Mouse (Mus musculus): Measurements from ENCODE around the gene Dock1.
A peak's percentile ranks its signal among the peaks of the same experiment; 100 is the strongest.

The Dock1 gene

GRCm38 (mm10) chr7:134751496-134751895, 81.0 kb downstream of the Dock1 start:
- no peak for DNase-seq (ENCODE audit: low spot score in 2 of 2)

DNA sequence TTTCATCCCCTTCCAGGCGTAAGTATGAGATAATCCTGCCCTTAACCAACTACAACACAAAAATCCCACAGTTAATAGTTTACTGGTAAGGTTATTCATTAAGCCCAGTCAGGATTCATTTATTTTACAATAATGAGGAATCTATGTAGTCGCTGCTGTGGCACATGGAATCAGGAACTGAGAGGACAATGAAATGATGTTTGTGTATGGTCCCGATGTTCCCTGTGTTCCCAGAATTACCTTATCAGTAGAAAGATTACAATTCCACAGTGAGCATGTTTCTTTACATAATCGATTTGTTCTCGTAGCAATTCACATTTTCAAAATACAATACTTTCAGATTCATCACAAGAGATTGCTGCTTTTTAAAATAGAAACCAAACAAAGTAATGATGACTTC, 83.0 kb downstream of the Dock1 start:
- DNase-seq (ENCODE audit: low spot score in 2 of 2) = no peak

DNA sequence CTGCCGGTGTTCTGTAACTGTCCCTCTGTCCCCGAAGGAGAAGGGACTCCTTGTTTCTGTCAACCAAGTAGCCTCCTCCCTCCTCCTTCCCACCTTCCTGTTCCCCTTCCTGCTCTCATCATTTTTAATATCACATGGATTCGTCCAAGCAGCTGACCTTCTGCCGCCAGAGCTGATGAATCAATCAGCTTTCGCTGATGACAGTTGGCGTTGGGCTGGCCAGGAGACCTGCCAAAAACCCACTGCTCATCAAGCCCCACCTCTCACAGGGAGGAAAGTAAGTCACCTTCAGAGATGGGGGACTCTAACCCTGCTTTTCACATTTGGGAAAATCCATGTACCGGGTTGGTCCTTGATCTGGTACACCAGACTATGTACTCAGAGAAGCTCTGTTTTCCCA, 87.2 kb downstream of the Dock1 start:
- no peak for DNase-seq (ENCODE audit: low spot score in 2 of 2)

GRCm38 (mm10) chr7:134761799-134762198, 91.3 kb downstream of the Dock1 start:
- no peak for DNase-seq (ENCODE audit: low spot score in 2 of 2)

- DNase-seq (ENCODE audit: low spot score in 2 of 2) = no peak
These were observed 94.7 kb downstream of the Dock1 start for GRCm38 (mm10) chr7:134765130-134765529.

- no peak for DNase-seq (ENCODE audit: low spot score in 2 of 2)
These were observed 100.9 kb downstream of the Dock1 start for GRCm38 (mm10) chr7:134771314-134771713.

- no peak for DNase-seq (ENCODE audit: low spot score in 2 of 2)
These were observed 101.9 kb downstream of the Dock1 start for GRCm38 (mm10) chr7:134772363-134772762.

DNA sequence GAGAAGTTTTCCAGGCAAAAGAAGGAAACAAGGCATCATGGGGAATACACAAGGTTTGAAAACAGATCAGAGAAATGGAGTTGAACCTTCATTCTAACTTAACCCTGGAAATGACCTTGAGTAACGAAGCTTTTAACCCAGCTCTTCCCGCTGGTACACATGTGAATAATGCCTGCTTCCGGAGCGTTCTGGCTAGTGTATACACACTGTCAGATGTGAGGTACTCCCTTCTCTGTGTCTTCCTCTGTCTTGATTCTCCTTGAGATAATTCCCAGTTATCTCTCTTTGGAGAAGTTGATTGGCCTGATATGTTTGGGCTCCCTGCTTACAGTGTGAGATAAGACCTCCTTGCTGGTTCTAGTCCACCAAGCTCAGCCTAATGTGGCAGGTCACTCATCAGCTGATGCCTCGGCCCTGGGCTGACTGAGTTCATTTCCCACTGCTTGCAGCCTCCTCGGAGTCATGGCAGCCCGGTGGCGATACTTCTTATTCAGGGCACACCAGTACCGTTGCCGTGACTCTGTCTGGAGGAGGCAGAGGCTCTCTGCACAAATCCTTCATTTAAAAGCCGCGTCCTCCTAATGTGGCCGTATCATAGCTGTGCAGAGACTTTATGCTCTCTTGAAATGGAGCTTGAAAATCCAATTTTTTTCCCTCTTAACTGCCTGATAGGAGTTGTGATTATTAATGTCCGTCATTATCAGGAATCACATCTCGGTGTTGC, 102.6 kb downstream of the Dock1 start:
- DNase-seq (ENCODE audit: low spot score in 2 of 2) = no peak

GRCm38 (mm10) chr7:134773761-134774415, 103.4 kb downstream of the Dock1 start:
- peak; percentile 32 to 44 for DNase-seq (ENCODE audit: low spot score in 2 of 2)

- DNase-seq (ENCODE audit: low spot score in 2 of 2) = peak; percentile 64 to 66
These were observed 104.2 kb downstream of the Dock1 start for GRCm38 (mm10) chr7:134774468-134775162.

- peak; percentile 83 to 88 for DNase-seq (ENCODE audit: low spot score in 2 of 2)
These were observed 105.2 kb downstream of the Dock1 start for GRCm38 (mm10) chr7:134775671-134776070.

DNA sequence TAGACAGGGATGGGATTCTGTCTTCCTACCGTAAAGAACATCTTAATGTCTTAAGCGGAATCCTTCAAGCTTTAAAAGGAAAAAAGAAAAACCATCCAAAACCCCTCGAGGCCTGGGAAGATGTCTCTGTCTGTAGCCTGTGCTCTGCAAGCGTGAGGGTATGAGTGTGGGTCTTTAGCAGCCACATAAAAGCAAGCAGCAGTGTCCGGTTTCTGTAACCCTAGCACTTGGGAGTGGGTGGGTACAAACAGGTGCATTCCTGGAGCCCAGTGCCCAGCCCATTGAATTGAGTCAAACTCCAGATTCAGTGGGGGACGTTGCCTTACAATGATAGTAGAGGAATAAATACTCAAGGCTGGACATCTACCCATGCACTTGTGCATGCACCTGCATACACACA, 105.9 kb downstream of the Dock1 start:
- DNase-seq (ENCODE audit: low spot score in 2 of 2) = no peak

GRCm38 (mm10) chr7:134779761-134780160, 109.3 kb downstream of the Dock1 start:
- DNase-seq (ENCODE audit: low spot score in 2 of 2) = no peak

- no peak for DNase-seq (ENCODE audit: low spot score in 2 of 2)
These were observed 116.7 kb downstream of the Dock1 start for GRCm38 (mm10) chr7:134787110-134787509.

DNA sequence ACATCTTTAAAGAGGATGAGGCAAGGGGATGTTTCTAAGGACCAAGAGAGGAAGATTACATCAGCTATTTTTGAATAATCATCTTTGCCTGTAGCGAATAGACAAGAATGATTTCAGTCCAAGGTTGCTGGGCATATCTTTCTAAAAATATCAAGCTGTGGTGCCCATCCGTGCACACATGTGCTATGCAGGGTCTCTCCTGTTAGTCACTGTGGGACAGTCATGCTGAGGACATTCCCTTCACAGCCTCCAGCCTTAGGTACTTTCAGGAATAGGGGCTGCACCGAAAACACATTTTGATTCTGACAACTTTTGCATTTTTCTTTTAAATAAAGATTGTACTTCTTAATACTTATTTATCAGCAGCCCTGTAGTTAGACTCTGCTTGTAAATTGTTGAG, 124.4 kb downstream of the Dock1 start:
- DNase-seq (ENCODE audit: low spot score in 2 of 2) = no peak

GRCm38 (mm10) chr7:134800079-134800478, 129.6 kb downstream of the Dock1 start:
- DNase-seq (ENCODE audit: low spot score in 2 of 2) = peak; percentile 59 to 66

- no peak for DNase-seq (ENCODE audit: low spot score in 2 of 2)
These were observed 134.0 kb downstream of the Dock1 start for GRCm38 (mm10) chr7:134804422-134804821.

- no peak for DNase-seq (ENCODE audit: low spot score in 2 of 2)
These were observed 136.3 kb downstream of the Dock1 start for GRCm38 (mm10) chr7:134806799-134807198.

GRCm38 (mm10) chr7:134808406-134808805, 138.0 kb downstream of the Dock1 start:
- no peak for DNase-seq (ENCODE audit: low spot score in 2 of 2)

GRCm38 (mm10) chr7:134809241-134809975, 139.0 kb downstream of the Dock1 start:
- no peak for DNase-seq (ENCODE audit: low spot score in 2 of 2)

DNA sequence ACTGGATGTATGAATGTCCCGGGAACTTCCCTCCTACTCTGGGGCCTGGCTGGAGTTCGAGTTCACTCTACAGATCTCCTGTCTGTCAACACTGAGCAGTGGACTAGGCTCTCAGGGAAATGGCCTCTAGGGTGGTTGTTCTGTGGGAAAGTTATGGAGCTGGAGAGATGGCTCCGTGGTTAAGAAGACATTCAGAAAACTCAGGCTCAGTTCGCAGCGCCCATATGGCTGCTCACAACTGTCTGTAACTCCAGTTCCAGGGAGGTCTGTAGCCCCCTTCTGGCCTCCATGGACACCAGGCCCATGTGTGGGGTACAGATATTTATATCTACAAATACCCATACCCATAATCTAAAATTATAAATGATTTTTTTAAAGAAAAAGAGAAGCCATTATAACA, 148.0 kb downstream of the Dock1 start:
- DNase-seq (ENCODE audit: low spot score in 2 of 2) = no peak

GRCm38 (mm10) chr7:134821264-134821663, 150.8 kb downstream of the Dock1 start:
- no peak for DNase-seq (ENCODE audit: low spot score in 2 of 2)

All from right cerebral cortex, adult 2 months (tissue).